Mouse (Mus musculus) heart, postnatal 0 days (tissue): ENCODE measurements around the gene Olfr1443.

ENCODE experiments used
- CTCF ChIP-seq: IDR thresholded peaks from 2 replicates; pipeline ENCODE4 v1.5.1; 2016; ENCODE audit warnings: antibody characterized with exemption, control low read depth, low read depth
- EP300 ChIP-seq: IDR thresholded peaks from 2 replicates; pipeline ENCODE4 v1.6.1; 2016; ENCODE audit warnings: antibody characterized with exemption, low read depth

DNA sequence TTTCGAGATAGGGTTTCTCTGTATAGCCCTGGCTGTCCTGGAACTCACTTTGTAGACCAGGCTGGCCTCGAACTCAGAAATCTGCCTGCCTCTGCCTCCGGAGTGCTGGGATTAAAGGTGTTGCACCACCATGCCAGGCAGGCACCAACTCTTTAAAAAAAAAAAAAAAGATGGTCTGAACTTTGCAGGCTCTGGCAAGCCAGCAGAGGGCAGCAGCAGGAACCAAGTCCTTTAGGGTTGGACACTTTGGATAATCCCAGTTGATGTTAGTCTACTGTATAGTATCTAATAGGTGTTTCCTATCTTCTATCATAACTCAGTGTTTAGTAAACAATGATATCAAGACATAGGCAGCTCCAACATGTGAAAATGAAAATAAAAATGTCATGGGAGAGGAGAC lies 44.4 kb downstream of the Olfr1443 start:
- TF ChIP-seq CTCF, result peak; percentile 30
- TF ChIP-seq EP300, result no peak
